Mouse (Mus musculus): Measurements from ENCODE around the gene Gfpt2. TPM values are rescaled to one million over a fixed set of nuclear protein-coding genes. Genes with fewer than 3 reads are reported as not detected.

Gene Gfpt2
- polyA plus RNA-seq, 1 experiment from 2014 or later: 25.8 TPM

GRCm38 (mm10) chr11:49876948-49877817 is 83.2 kb downstream of the Gfpt2 start:
- peaks cover 58% of the 10 kb centered on the region for H3K36me3 ChIP-seq (replicated peaks)
- H3K27ac ChIP-seq: no peak overlapping the region
- DNase-seq (ENCODE audit: extremely low spot score, low spot score): no peak
- WGBS: 95% methylated on average over 8 of the region's 8 CpGs
- H3K27me3 ChIP-seq (ENCODE audit: poor library complexity, severe bottlenecking): no peaks in the 10 kb centered on the region
- no peak overlapping the region for H3K4me3 ChIP-seq
- H3K9me3 ChIP-seq: no peaks in the 10 kb centered on the region
- H3K4me1 ChIP-seq: no peaks in the 10 kb centered on the region

GRCm38 (mm10) chr11:49879950-49880642 is 86.1 kb downstream of the Gfpt2 start:
- WGBS: 94% methylated on average over 3 of the region's 3 CpGs
- DNase-seq (ENCODE audit: extremely low spot score, low spot score): no peak
- no peaks in the 10 kb centered on the region for H3K27me3 ChIP-seq (ENCODE audit: poor library complexity, severe bottlenecking)
- H3K27ac ChIP-seq: no peak overlapping the region
- no peaks in the 10 kb centered on the region for H3K4me1 ChIP-seq
- no peak overlapping the region for H3K4me3 ChIP-seq
- H3K36me3 ChIP-seq (replicated peaks): peaks cover 54% of the 10 kb centered on the region
- H3K9me3 ChIP-seq: no peaks in the 10 kb centered on the region

GRCm38 (mm10) chr11:49883394-49883793 is 89.4 kb downstream of the Gfpt2 start:
- Histone ChIP-seq H3K4me3 (no peak overlapping the region), H3K4me1 (no peaks in the 10 kb centered on the region), H3K27ac (no peak overlapping the region), H3K27me3 (ENCODE audit: poor library complexity, severe bottlenecking) (no peaks in the 10 kb centered on the region), H3K36me3 (replicated peaks) (peaks cover 46% of the 10 kb centered on the region), H3K9me3 (no peaks in the 10 kb centered on the region)
- 95% methylated on average over 3 of the region's 3 CpGs for WGBS
- DNase-seq (ENCODE audit: extremely low spot score, low spot score): no peak

Small RNA genes lying within 50 kb of the gene (microRNA-seq; reads per million reads assigned to microRNA genes)
- not detected for gene Gm23813

Other genes with a start within 250 kb of the Gfpt2 start
- not detected in 2 replicates for gene Olfr1380, start 237.3 kb upstream of the Gfpt2 start, polyA plus RNA-seq (2016; fragmentation: Nextera tagmentation; extraction: Ambion mirVana)
- 4.8 and 5.0 TPM in 2 replicates for gene Flt4, start 184.9 kb upstream of the Gfpt2 start, polyA plus RNA-seq (2016; fragmentation: Nextera tagmentation; extraction: Ambion mirVana)
- gene Scgb3a1, start 130.6 kb upstream of the Gfpt2 start, polyA plus RNA-seq (2016; fragmentation: Nextera tagmentation; extraction: Ambion mirVana): not detected in 2 replicates
- gene Cnot6, start 81.5 kb upstream of the Gfpt2 start, polyA plus RNA-seq (2016; fragmentation: Nextera tagmentation; extraction: Ambion mirVana): 60.1 and 63.1 TPM in 2 replicates
- gene Mapk9, start 52.6 kb downstream of the Gfpt2 start, polyA plus RNA-seq (2016; fragmentation: Nextera tagmentation; extraction: Ambion mirVana): 21.8 and 23.8 TPM in 2 replicates
- 0.29 and 0.33 TPM in 2 replicates for gene Rasgef1c, start 107.7 kb downstream of the Gfpt2 start, polyA plus RNA-seq (2016; fragmentation: Nextera tagmentation; extraction: Ambion mirVana)
- gene Rnf130, start 231.2 kb downstream of the Gfpt2 start, polyA plus RNA-seq (2016; fragmentation: Nextera tagmentation; extraction: Ambion mirVana): 55.9 and 59.8 TPM in 2 replicates